Comparison of ENCODE assay signal across 8 mouse cellular contexts in the genomic region with DNA sequence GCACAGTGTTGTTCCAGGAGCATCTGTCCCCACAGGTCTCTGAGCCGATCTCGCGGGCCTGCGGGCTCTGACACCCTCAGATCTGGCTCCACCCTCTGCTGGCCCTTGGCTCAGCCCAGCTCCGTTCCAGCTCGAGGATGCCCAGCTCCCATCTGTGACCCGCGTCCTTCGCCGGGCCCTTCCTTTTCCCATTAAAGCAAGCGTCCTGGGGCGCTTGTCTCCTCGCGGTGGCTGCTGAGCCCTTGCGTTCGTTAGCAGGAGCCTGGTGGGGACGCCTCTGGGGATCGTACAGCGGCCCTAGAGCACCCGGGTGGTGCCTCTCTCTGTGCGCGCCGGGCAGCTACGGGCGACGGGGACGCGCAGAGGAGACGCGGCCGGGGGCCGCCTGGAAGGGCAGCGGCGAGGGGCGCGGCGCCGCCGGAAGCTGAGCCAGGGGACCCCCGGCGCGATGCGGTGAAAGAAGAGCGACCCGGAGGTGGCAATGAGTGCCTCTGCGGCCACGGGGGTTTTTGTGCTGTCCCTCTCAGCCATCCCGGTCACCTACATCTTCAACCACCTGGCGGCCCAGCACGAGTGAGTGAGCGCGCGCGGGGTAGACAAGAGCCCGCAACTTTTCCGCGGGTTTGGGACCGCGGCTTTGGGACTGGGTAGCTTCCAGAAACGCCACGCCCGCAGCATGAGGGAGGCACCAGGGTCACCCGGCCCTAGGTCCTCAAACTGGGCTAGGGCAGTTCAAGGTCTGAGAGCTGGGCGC. TPM values are rescaled to one million over a fixed set of nuclear protein-coding genes. Genes with fewer than 3 reads are reported as not detected.
DNase-seq lines count a peak whose midpoint lies in the region; ATAC-seq lines count a peak whose summit lies in the region.

A gene (plus strand): TSS at position 34 of the 754 bp plus-strand sequence.

- H3K4me1 ChIP-seq in intestine, embryonic 15.5 days (replicated peaks): peaks cover 17% of the 10 kb centered on the region
- peaks cover 50% of the 10 kb centered on the region for H3K4me1 ChIP-seq in liver, embryonic 12.5 days

- no peak within 1 kb of the TSS; the same call in 1 of the 2 replicates for H3K27ac ChIP-seq in intestine, embryonic 15.5 days
- H3K27ac ChIP-seq in liver, embryonic 12.5 days: peak within 1 kb of the TSS; percentile 45

- peaks cover 31% of the 10 kb centered on the region for H3K27me3 ChIP-seq in intestine, embryonic 15.5 days (replicated peaks)
- peaks cover 78% of the 10 kb centered on the region for H3K27me3 ChIP-seq in liver, embryonic 12.5 days (replicated peaks)

- peak; percentile 56 to 59 for DNase-seq in lung, adult 18-20 months
- DNase-seq in lung, postnatal 25 days (ENCODE audit: low spot score): no peak
- peak; percentile 61 for DNase-seq in brain, adult 2 months (ENCODE audit: low read depth, low spot score)
- DNase-seq in gastrocnemius, postnatal 36 days: peak in 1 of 2 experiments; percentile 22
- peak; percentile 57 for DNase-seq in naive thymus-derived CD4-positive, alpha-beta T cell, adult 2 months (ENCODE audit: low read depth)
- DNase-seq in thymus, postnatal 36 days: peak; percentile 46 to 64

- WGBS in intestine, embryonic 15.5 days: under 1% methylated on average over 63 of the region's 64 CpGs
- WGBS in liver, embryonic 12.5 days (ENCODE audit: insufficient replicate concordance): under 1% methylated on average over 64 of the region's 64 CpGs

- H3K4me2 ChIP-seq in intestine, embryonic 15.5 days (replicated peaks): peak within 1 kb of the TSS; percentile 97
- H3K4me2 ChIP-seq in liver, embryonic 12.5 days: peak within 1 kb of the TSS; percentile 80

- H3K4me3 ChIP-seq in intestine, embryonic 15.5 days (replicated peaks): peak within 1 kb of the TSS; percentile 49
- H3K4me3 ChIP-seq in liver, embryonic 12.5 days: peak within 1 kb of the TSS; percentile 58

- peak within 1 kb of the TSS; percentile 40 for H3K9ac ChIP-seq in intestine, embryonic 15.5 days
- H3K9ac ChIP-seq in liver, embryonic 12.5 days: peak within 1 kb of the TSS; percentile 60

- ATAC-seq in intestine, embryonic 15.5 days: peak; percentile 61
- no peak for ATAC-seq in liver, embryonic 12.5 days

- no peaks in the 10 kb centered on the region for H3K9me3 ChIP-seq in intestine, embryonic 15.5 days
- H3K9me3 ChIP-seq in liver, embryonic 12.5 days (replicated peaks): no peaks in the 10 kb centered on the region

- intact Hi-C loops in gastrocnemius, postnatal 36 days (cut with DNase I): no loop called here

- no peaks in the 10 kb centered on the region for H3K36me3 ChIP-seq in intestine, embryonic 15.5 days
- H3K36me3 ChIP-seq in liver, embryonic 12.5 days: no peaks in the 10 kb centered on the region

RNA-seq across cellular contexts. Expression of the gene that starts here (rescaled TPM):
- 10 to 100 TPM; 10.8 to 13.5 TPM for total RNA-seq in gastrocnemius, postnatal 36 days (2021)
- polyA plus RNA-seq in intestine, embryonic 15.5 days (2015; fragmentation: Nextera tagmentation; extraction: Ambion mirVana): 16.1 and 17.2 TPM in 2 replicates
- polyA plus RNA-seq in liver, embryonic 12.5 days (2016; fragmentation: Nextera tagmentation; extraction: Ambion mirVana): 8.3 and 8.9 TPM in 2 replicates
